In the genomic region with DNA sequence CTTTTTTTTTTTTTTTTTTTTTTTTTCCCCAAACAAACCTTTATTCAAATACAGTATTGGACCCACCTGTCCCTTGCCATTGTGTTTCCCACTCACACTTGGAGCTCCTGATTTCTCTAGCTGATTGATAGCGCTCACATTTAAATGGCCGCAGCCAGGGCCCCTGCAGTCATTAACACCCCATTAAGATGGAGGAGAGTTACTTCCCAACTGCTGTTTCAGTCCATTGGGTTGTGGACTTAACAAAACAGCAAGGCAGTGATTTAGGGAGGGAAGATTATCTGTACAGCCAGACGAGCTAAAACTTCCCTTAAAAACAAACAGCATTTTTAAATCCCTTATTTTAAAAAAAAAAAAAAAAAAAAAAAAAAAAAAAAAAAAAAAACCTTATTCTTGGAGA, we compare ENCODE assay signal across 11 mouse cellular contexts.
"Had no signal": no experiment of that assay in that cellular context is flagged by ENCODE, and none has a peak within 500 bp of the region (broad histone marks: within the 10 kb centered on the region; RNA-seq: fewer than 3 reads in every experiment).

No protein-coding gene starts in this region.

- H3K4me2 ChIP-seq: liver, embryonic 11.5 days; lung, embryonic 14.5 days; midbrain, embryonic 11.5 days; midbrain, embryonic 15.5 days had no signal

- H3K4me3 ChIP-seq: midbrain, embryonic 15.5 days had no signal

- H3K4me1 ChIP-seq: midbrain, embryonic 15.5 days had no signal

- ATAC-seq: midbrain, embryonic 15.5 days had no signal

- H3K27me3 ChIP-seq: midbrain, embryonic 15.5 days had no signal

- H3K36me3 ChIP-seq: midbrain, embryonic 15.5 days had no signal

- DNase-seq: kidney, adult 11 months; kidney, postnatal 10 days; layer of hippocampus, adult 9-11 months; lung, embryonic 14.5 days; lung, postnatal 10 days; lung, postnatal 4 days; thymus, postnatal 4 days had no signal

- H3K27ac ChIP-seq: midbrain, embryonic 15.5 days; stomach, postnatal 0 days had no signal

- H3K9me3 ChIP-seq: midbrain, embryonic 15.5 days had no signal

- H3K9ac ChIP-seq: lung, embryonic 14.5 days; midbrain, embryonic 15.5 days had no signal
